Mouse (Mus musculus) CH12.LX (cell line): ENCODE measurements at regions not wholly inside any gene's neighbourhood (a gene's known extent, or its start where the extent isn't known, plus 50 kb on each side); places are given as distances from the start of the nearest gene placed in this dataset.

Experiments used
- CHD1 ChIP-seq: IDR thresholded peaks from 2 replicates; pipeline ENCODE4 v1.6.1; 2012; ENCODE audit warnings: low read depth, low read length, improper control_type of control experiment, inconsistent platforms
- CTCF ChIP-seq, 2 experiments: IDR thresholded peaks in 1 of 2; conservative IDR thresholded peaks in 1 of 2; 2 replicates each; pipeline ENCODE4 v1.5.1; 2011 to 2012; ENCODE audit warnings: low read depth in 2 of 2, low read length in 2 of 2, improper control_type of control experiment in 1 of 2, inconsistent platforms in 1 of 2, mild to moderate bottlenecking in 1 of 2, moderate library complexity in 1 of 2
- ETS1 ChIP-seq: conservative IDR thresholded peaks from 2 replicates; pipeline ENCODE4 v1.6.1; 2012; ENCODE audit warnings: low read depth, mild to moderate bottlenecking, inconsistent platforms, low read length, improper control_type of control experiment, moderate library complexity
- POLR2A ChIP-seq: IDR thresholded peaks from 2 replicates; pipeline ENCODE4 v1.6.1; 2011; ENCODE audit warnings: low read depth, mild to moderate bottlenecking, improper control_type of control experiment, low read length
- TCF12 ChIP-seq: IDR thresholded peaks from 2 replicates; pipeline ENCODE4 v1.6.1; 2014; ENCODE audit warnings: low read depth, mild to moderate bottlenecking, inconsistent platforms, low read length, improper control_type of control experiment

DNA sequence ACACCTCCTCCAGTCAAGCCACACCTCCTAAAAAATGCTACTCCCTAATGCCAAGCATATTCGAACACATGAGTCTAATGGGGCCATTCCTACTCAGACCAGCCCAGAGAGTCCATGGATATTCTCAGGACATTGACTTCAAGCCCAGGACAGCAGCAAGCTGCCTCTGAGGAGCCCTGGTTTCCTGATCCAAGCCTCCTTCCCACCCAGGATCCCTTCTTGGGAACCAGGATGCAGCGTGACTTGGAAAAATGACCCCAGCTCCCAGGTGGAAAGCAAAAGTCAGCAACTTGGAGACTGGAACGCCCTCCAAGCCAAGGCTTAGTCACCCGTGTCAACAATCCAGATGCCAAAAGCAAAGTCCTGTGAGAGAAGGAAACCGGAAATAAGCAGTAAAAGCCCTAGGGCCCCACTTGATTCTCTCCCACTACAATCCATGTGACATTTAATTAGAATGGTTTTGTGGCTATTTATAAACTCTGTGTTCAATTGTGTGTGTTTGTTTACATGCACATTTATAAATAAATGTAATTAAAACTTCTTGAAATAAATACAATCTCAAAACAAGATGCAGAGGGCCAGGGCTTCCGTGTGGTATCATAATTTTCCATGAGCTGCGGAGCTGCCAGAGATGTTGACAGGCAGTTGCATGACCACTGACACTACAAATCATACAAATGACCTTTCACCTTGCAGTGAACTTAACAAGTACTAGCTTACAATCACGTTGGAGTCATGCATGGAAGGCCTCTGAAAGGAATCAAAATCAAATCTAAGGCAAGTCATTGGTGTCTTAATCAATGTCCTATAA is 227.2 kb downstream of the Tgfb2 start:
- TF ChIP-seq CHD1 (no peak), TCF12 (no peak), CTCF (conservative IDR thresholded peaks at IDR 0.05 in 1 of 2, IDR thresholded peaks at IDR 0.05 in 1 of 2; ENCODE audit: low read depth in 2 of 2, low read length in 2 of 2) (no peak), ETS1 (no peak), POLR2A (no peak)
